Mouse (Mus musculus) hindbrain, postnatal 0 days (tissue): Measurements from ENCODE around the gene Gapvd1. TPM values are rescaled to one million over a fixed set of nuclear protein-coding genes. Genes with fewer than 3 reads are reported as not detected.

ENCODE experiments used
- ATAC-seq: fragments of 200-750 bp; cut with Nextera tagmentation; 2 replicates; pipeline ENCODE4 v1.8.0; 2017; ENCODE audit warnings: mild to moderate bottlenecking, moderate TSS enrichment, moderate library complexity
- DNase-seq: peaks from one replicate; pipeline ENCODE4 v3.0.0-alpha.2; 2015; ENCODE audit warnings: low spot score
- H3K27ac ChIP-seq: fragments of 300-500 bp; sonication (generic); 2 replicates; pipeline ENCODE4 v1.5.1; 2014; ENCODE audit warnings: mild to moderate bottlenecking
- H3K27me3 ChIP-seq: fragments of 300-500 bp; sonication (generic); 2 replicates; pipeline ENCODE4 v1.6.1; 2014; ENCODE audit warnings: low read length, mixed read lengths; ENCODE audit not compliant: insufficient read depth
- H3K36me3 ChIP-seq: fragments of 300-500 bp; sonication (generic); 2 replicates; pipeline ENCODE4 v1.6.1; 2014; ENCODE audit warnings: low read length, mixed read lengths; ENCODE audit not compliant: insufficient read depth
- H3K4me1 ChIP-seq: fragments of 300-500 bp; sonication (generic); 2 replicates; pipeline ENCODE4 v1.6.1; 2014; ENCODE audit warnings: antibody characterized with exemption, low read length, mixed read lengths; ENCODE audit not compliant: insufficient read depth
- H3K4me2 ChIP-seq: fragments of 300-500 bp; sonication (generic); 2 replicates; pipeline ENCODE4 v1.6.1; 2014; ENCODE audit warnings: low read depth, mild to moderate bottlenecking, low read length, moderate library complexity, mixed read lengths
- H3K4me3 ChIP-seq: fragments of 300-500 bp; sonication (generic); 2 replicates; pipeline ENCODE4 v1.5.1; 2014; ENCODE audit warnings: low read length
- H3K9ac ChIP-seq: fragments of 300-500 bp; sonication (generic); replicated peaks from 2 replicates; pipeline ENCODE4 v1.6.1; 2014; ENCODE audit warnings: mild to moderate bottlenecking, low read length, moderate library complexity, mixed read lengths
- H3K9me3 ChIP-seq: fragments of 300-500 bp; sonication (generic); 2 replicates; pipeline ENCODE4 v1.6.1; 2016; ENCODE audit warnings: low read length, mixed read lengths
- CTCF ChIP-seq: IDR thresholded peaks from 2 replicates; pipeline ENCODE4 v1.5.1; 2016; ENCODE audit warnings: antibody characterized with exemption, control low read depth, low read depth
- WGBS: fragments of 180-500 bp; shearing (Covaris S2); extraction: QIAGEN DNeasy Blood & Tissue Kit; methylation state at CpG from one replicate; pipeline ENCODE4 v1.1.7; 2014; 5-methylcytosine and 5-hydroxymethylcytosine counted together
- polyA plus RNA-seq: library from polyadenylated mRNA; unstranded; fragments of >200 nt; fragmentation: Nextera tagmentation; extraction: Ambion mirVana; gene quantifications from 2 replicates; pipeline ENCODE4 v1.2.1, GENCODE M21; 2015
- total RNA-seq: library from RNA; depleted of rRNA; stranded (reverse); fragments of >200 nt; gene quantifications from 2 replicates; pipeline ENCODE4 v1.2.3, GENCODE M21; 2014; rRNA removed

Gapvd1 gene
- total and polyA plus RNA-seq, 2 experiments from 2014 or later = 74.0 to 79.8 TPM

DNA sequence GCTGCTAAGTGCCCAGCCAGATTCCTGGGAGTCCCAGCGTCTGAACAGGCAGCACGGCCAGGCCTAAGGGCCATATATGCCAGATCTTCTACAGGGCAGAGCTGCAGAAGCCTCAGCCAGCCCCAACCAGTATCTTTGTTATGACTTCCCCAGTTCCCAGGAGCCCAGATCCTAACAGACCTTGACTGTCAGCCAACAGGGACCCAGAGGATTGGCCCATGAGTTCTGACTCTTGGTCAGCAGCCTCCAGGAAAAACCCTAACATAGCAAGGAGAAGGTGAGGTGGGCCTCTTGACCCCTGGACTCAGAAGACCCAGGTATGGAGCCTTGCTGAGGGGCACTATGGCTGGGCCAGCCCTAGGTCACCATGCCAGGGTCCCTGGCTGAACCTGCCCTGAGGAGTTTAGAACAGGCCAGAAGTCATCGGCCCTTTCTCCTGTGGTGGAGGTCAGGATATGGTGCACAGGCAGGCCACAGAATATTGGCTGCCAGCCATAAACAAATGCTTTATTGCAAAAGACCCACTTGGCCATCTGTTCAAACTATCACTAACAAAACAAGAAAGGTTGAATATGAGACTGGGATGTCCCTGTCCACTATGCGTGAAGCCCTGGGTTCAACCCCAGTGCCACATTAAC lies 126.0 kb downstream of the Gapvd1 start:
- Histone ChIP-seq H3K27me3 (no peaks in the 10 kb centered on the region), H3K4me3 (no peak overlapping the region), H3K9ac (no peak overlapping the region), H3K4me1 (peaks cover 4% of the 10 kb centered on the region; the same call in 1 of the 2 replicates), H3K27ac (no peak overlapping the region), H3K9me3 (no peaks in the 10 kb centered on the region), H3K4me2 (no peak overlapping the region), H3K36me3 (peaks cover 10% of the 10 kb centered on the region; the same call in 1 of the 2 replicates)
- ATAC-seq = no peak
- WGBS = 72% methylated on average over 4 of the region's 4 CpGs
- no peak for DNase-seq
- TF ChIP-seq CTCF = no peak

DNA sequence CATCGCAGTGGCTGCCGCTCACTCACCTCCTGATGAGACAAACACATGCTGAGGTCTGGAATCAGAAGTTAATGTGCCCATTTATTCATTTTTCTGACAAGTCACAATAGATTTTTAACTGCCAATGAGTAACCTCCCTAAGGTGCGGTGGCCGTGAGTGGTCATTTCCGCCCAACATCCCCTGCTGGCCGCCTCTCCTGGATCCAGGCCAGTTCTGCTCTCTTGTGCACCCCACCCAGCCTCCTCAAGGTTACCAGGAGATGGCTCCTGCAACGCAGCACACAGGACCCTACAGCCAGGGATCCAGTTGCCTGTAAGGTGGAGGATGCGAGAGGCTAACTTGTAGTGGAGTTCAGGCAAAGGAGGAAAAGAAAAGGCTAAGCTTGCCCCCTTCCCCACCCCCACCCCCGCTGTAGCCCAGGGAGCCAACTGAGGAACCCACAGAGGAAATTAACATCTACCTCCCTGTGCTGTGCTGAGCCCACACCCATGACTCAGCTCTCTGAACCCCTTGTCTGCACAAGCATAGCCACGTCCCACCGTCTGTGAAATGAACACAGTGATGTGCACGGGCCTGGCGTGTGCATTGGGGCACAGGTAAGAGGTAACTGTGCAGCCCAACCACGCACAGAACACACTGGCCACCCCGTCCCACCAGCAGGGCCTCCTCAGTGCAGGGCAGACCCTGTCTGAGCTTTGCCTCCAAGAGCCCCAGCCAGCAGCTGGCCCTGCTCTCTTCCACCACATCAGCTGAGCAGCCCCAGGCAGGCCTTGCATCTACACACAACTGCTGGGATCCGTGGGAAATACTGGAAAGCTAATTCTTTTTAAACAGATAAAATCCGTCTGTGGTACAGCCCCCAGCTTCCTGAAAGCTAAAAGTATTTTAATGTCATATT lies 127.5 kb downstream of the Gapvd1 start:
- H3K4me3 ChIP-seq = no peak overlapping the region
- no peak for TF ChIP-seq CTCF
- H3K36me3 ChIP-seq = peaks cover 12% of the 10 kb centered on the region; the same call in 1 of the 2 replicates
- H3K27ac ChIP-seq = no peak overlapping the region
- H3K4me2 ChIP-seq = no peak overlapping the region
- H3K9me3 ChIP-seq = no peaks in the 10 kb centered on the region
- no peaks in the 10 kb centered on the region for H3K27me3 ChIP-seq
- DNase-seq (no peak), ATAC-seq (no peak)
- 60% methylated on average over 17 of the region's 17 CpGs for WGBS
- H3K4me1 ChIP-seq = peaks cover 4% of the 10 kb centered on the region; the same call in 1 of the 2 replicates
- H3K9ac ChIP-seq = no peak overlapping the region

Other genes starting within 250 kb of the Gapvd1 start
- gene Hspa5, start 16.7 kb upstream of the Gapvd1 start, total RNA-seq = 148 and 186 TPM in 2 replicates
- gene Hspa5, start 16.7 kb upstream of the Gapvd1 start, polyA plus RNA-seq = 321 and 322 TPM in 2 replicates
- 15.8 and 19.0 TPM in 2 replicates for gene Rabepk, start 44.7 kb upstream of the Gapvd1 start, total RNA-seq
- 28.2 and 28.8 TPM in 2 replicates for gene Rabepk, start 44.7 kb upstream of the Gapvd1 start, polyA plus RNA-seq
- gene Fbxw2, start 71.1 kb upstream of the Gapvd1 start, total RNA-seq = 94.9 and 112 TPM in 2 replicates
- gene Fbxw2, start 71.1 kb upstream of the Gapvd1 start, polyA plus RNA-seq = 111 and 118 TPM in 2 replicates
- gene Gm34653, start 77.8 kb upstream of the Gapvd1 start, total RNA-seq = 0.16 TPM in 1 of 2 replicates, not detected in the other
- gene Gm34653, start 77.8 kb upstream of the Gapvd1 start, polyA plus RNA-seq = 0.09 TPM in 1 of 2 replicates, not detected in the other
- gene Cutal, start 119.2 kb upstream of the Gapvd1 start, total RNA-seq = 0.26 and 0.65 TPM in 2 replicates
- gene Cutal, start 119.2 kb upstream of the Gapvd1 start, polyA plus RNA-seq = 0.20 and 0.37 TPM in 2 replicates
- 37.6 and 39.4 TPM in 2 replicates for gene Psmd5, start 119.7 kb upstream of the Gapvd1 start, total RNA-seq
- gene Psmd5, start 119.7 kb upstream of the Gapvd1 start, polyA plus RNA-seq = 74.6 and 80.0 TPM in 2 replicates
- gene Phf19, start 158.8 kb upstream of the Gapvd1 start, total RNA-seq = 1.7 and 2.5 TPM in 2 replicates
- 1.3 and 3.1 TPM in 2 replicates for gene Phf19, start 158.8 kb upstream of the Gapvd1 start, polyA plus RNA-seq
- gene Traf1, start 206.5 kb upstream of the Gapvd1 start, total RNA-seq = 1.0 and 2.6 TPM in 2 replicates
- 3.4 and 3.9 TPM in 2 replicates for gene Traf1, start 206.5 kb upstream of the Gapvd1 start, polyA plus RNA-seq